Mouse (Mus musculus) limb, embryonic 13.5 days (tissue): Measurements from ENCODE around the gene Bcl11a. TPM values are rescaled to one million over a fixed set of nuclear protein-coding genes. Genes with fewer than 3 reads are reported as not detected.
A peak's percentile ranks its signal among the peaks of the same experiment; 100 is the strongest.

Source experiments
- ATAC-seq: fragments of 200-750 bp; cut with Nextera tagmentation; 2 replicates; pipeline ENCODE4 v1.8.0; 2017; ENCODE audit warnings: low read depth, moderate number of reproducible peaks, moderate TSS enrichment; ENCODE audit not compliant: low FRiP score
- H3K27ac ChIP-seq: fragments of 300-500 bp; sonication (generic); 2 replicates; pipeline ENCODE4 v1.5.1; 2015; ENCODE audit warnings: inconsistent platforms, mild to moderate bottlenecking, moderate library complexity
- H3K27me3 ChIP-seq: fragments of 300-500 bp; sonication (generic); 2 replicates; pipeline ENCODE4 v1.6.1; 2015; ENCODE audit warnings: mild to moderate bottlenecking, inconsistent platforms
- H3K36me3 ChIP-seq: fragments of 300-500 bp; sonication (generic); 2 replicates; pipeline ENCODE4 v1.6.1; 2015; ENCODE audit warnings: inconsistent platforms, mild to moderate bottlenecking, moderate library complexity
- H3K4me1 ChIP-seq: fragments of 300-500 bp; sonication (generic); 2 replicates; pipeline ENCODE4 v1.6.1; 2015; ENCODE audit warnings: inconsistent platforms
- H3K4me2 ChIP-seq: fragments of 300-500 bp; sonication (generic); replicated peaks from 2 replicates; pipeline ENCODE4 v1.6.1; 2015; ENCODE audit warnings: inconsistent platforms, mild to moderate bottlenecking, moderate library complexity
- H3K4me3 ChIP-seq: fragments of 300-500 bp; sonication (generic); 2 replicates; pipeline ENCODE4 v1.5.1; 2015; ENCODE audit warnings: moderate library complexity, mild to moderate bottlenecking, inconsistent platforms
- H3K9ac ChIP-seq: fragments of 300-500 bp; sonication (generic); 2 replicates; pipeline ENCODE4 v1.6.1; 2015; ENCODE audit warnings: mild to moderate bottlenecking, inconsistent platforms
- H3K9me3 ChIP-seq: fragments of 300-500 bp; sonication (generic); 2 replicates; pipeline ENCODE4 v1.6.1; 2016; ENCODE audit warnings: inconsistent platforms
- WGBS: fragments of 180-500 bp; shearing (Covaris S2); methylation state at CpG from one replicate; pipeline ENCODE4 v1.1.7; 2015; 5-methylcytosine and 5-hydroxymethylcytosine counted together
- polyA plus RNA-seq: library from polyadenylated mRNA; unstranded; fragments of >200 nt; fragmentation: Nextera tagmentation; extraction: Ambion mirVana; gene quantifications from 2 replicates; pipeline ENCODE4 v1.2.1, GENCODE M21; 2015

Gene Bcl11a
- polyA plus RNA-seq, 1 experiment from 2014 or later: 76.6 TPM

DNA sequence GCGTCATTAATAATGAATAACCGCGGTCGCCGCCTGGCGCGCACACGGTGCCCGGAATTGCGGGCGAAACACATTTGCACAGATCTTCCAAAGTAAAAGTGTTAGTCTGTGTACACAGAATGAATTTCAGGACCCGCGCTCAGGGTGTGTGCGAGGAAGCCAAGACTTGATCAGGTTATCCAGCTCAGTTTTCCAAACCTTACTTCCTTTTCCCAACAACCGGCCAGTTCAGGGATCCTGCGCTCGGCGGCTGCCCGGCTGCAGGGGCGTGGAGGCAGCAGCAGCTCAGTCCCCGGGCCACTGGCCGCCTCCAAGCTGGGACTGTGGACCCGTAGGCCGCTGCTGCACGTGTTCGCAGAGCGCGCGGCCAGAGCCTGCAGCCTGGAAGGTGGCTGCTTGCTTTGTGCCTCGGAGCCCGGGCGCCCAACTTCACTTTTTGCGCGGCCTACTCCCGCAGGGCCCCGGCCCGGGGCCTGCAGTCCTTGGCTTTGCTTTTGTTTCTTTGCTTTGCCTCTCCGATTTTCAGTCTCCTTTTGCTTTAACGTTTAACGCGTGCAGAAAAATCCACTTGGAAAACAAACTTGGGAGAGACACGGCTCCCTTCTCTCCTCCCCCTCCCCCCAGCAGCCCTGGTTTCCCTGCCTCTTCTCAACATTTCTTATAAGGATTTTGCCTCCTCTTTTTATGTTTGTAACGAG lies 4.0 kb downstream of the Bcl11a start:
- Histone ChIP-seq H3K27ac (peak overlapping the region; percentile 99), H3K4me2 (peak overlapping the region; percentile 96), H3K4me3 (peak overlapping the region; percentile 87), H3K9ac (peak overlapping the region; percentile 99), H3K4me1 (peaks cover 38% of the 10 kb centered on the region), H3K9me3 (no peaks in the 10 kb centered on the region), H3K36me3 (peaks cover 17% of the 10 kb centered on the region), H3K27me3 (no peaks in the 10 kb centered on the region)
- ATAC-seq: no peak
- WGBS: under 1% methylated on average over 43 of the region's 43 CpGs

DNA sequence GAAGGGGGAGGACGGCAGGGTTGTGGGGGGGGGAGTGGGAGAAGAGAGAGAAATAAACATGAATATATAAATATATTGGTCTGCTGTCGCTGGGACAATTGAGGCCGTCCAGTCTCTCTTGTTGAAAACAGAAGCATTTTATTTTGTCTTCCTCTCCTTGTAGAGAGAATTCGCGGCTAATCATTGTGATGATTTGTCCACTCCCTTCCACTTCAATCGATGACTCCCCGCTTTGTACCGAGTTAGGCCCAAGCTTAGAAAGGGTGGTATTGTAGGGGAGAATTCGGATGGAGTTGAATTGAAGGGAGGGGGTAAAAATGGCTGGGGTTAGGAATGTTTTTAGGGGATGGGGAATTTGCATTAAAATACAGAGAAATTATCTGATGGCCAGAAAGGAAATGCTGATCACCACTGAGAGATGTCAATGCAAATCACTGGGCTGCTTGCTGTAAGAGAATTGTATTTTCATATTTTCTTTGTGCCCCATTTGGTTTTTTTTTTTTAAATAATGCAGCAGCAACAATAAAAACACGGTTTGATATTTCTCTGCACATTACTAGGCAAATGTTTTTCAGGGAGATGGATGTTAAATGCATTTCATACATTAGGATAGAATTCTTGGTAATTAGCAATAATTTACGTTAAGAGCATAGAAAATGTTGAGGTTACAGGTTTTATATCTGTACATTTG lies 4.7 kb downstream of the Bcl11a start:
- Histone ChIP-seq H3K9me3 (no peaks in the 10 kb centered on the region), H3K27ac (peak overlapping the region; percentile 99), H3K9ac (peak overlapping the region; percentile 99), H3K27me3 (no peaks in the 10 kb centered on the region), H3K4me1 (peaks cover 41% of the 10 kb centered on the region), H3K36me3 (peaks cover 24% of the 10 kb centered on the region), H3K4me3 (peak overlapping the region; percentile 87), H3K4me2 (peak overlapping the region; percentile 96)
- WGBS: 9% methylated on average over 11 of the region's 11 CpGs
- no peak for ATAC-seq

DNA sequence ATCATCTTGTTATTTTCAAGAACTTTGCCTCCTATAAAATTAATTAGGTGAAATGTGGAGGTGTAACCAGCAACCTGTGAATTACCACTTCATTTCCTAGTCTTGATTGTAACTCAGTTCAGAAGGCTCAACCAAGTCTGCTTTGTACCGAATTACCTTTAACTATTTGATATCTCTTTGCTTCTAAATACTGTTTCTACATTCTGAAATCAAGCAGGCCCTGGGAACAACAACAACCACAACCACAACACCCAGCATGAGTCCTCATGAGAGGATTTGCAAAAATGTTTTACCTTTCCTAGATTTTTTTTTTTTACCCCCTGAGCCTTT lies 5.2 kb downstream of the Bcl11a start:
- Histone ChIP-seq H3K9ac (peak overlapping the region; percentile 60), H3K27ac (no peak overlapping the region), H3K4me2 (peak overlapping the region; percentile 96), H3K27me3 (no peaks in the 10 kb centered on the region), H3K36me3 (peaks cover 30% of the 10 kb centered on the region), H3K4me3 (peak overlapping the region; percentile 87), H3K9me3 (no peaks in the 10 kb centered on the region), H3K4me1 (peaks cover 44% of the 10 kb centered on the region)
- no peak for ATAC-seq
- 5% methylated on average over 1 of the region's 1 CpGs for whole genome bisulfite sequencing

DNA sequence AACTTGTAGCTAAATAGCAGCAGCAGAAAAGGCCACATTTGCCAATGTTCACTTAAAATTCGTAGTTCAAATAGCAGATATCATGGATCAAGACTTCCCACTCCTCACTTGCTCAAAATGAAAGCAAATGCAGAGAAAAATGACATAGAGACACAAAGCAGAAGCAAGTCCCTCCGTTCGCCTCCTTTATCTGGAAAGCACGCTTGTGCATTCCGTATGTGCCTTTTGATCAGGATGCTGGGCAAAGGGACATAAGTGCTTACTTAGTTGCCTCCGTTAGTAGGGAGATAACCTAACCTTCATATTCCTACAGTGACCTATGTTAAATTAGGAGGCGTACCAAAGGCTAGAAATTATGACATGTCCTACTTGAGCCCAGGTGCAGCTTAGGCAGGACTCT lies 5.6 kb downstream of the Bcl11a start:
- ATAC-seq: no peak
- 43% methylated on average over 7 of the region's 7 CpGs for WGBS
- H3K27me3 ChIP-seq: no peaks in the 10 kb centered on the region
- H3K9me3 ChIP-seq: no peaks in the 10 kb centered on the region
- peaks cover 48% of the 10 kb centered on the region for H3K4me1 ChIP-seq
- H3K27ac ChIP-seq: no peak overlapping the region
- peak overlapping the region; percentile 60 for H3K9ac ChIP-seq
- peak overlapping the region; percentile 87 for H3K4me3 ChIP-seq
- peak overlapping the region; percentile 96 for H3K4me2 ChIP-seq
- H3K36me3 ChIP-seq: peaks cover 33% of the 10 kb centered on the region

DNA sequence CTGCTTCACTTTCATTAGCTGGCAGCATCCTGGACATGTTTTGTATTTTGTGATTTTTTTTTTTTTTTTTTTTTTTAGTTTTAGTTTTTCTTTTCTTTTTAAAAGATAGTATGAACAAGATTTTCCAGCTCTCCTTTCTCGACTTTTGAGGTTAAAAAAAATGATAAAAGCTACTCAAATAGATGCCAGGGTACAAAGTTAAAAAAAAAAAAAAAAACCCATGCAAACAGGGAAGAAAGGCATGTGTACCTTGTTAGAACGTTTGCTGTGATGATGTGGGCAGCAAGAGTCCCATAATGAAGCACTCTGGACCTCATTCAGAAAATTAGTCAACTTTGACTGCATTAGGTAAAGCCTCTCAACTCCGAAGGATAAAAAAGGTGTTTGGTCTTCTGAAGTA lies 6.2 kb downstream of the Bcl11a start:
- Histone ChIP-seq H3K27me3 (no peaks in the 10 kb centered on the region), H3K9ac (no peak overlapping the region), H3K36me3 (peaks cover 40% of the 10 kb centered on the region), H3K9me3 (no peaks in the 10 kb centered on the region), H3K4me1 (peaks cover 54% of the 10 kb centered on the region), H3K27ac (no peak overlapping the region), H3K4me3 (peak overlapping the region; percentile 87), H3K4me2 (peak overlapping the region; percentile 96)
- no peak for ATAC-seq
- 26% methylated on average over 3 of the region's 3 CpGs for WGBS

DNA sequence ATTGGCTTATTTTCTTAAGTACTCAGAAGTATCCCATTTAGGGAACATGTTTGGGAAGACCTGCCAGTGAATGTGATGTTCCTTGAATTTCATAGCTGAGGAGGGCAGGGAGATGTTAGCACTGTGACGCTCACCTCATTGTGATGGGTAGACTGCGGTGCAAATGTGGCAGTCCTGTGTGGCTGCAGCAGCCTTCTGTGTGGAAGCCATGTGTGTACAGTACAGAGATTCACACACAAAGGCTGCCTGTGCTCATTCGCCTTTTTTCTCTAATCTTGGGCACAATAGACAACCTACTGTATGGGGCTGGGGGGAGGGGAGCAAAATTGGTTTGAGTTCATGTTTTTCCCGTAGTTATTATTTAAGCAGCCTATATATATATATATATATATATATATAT lies 6.7 kb downstream of the Bcl11a start:
- Histone ChIP-seq H3K4me3 (peak overlapping the region; percentile 11), H3K27ac (no peak overlapping the region; the same call in 1 of the 2 replicates), H3K36me3 (peaks cover 44% of the 10 kb centered on the region), H3K9ac (no peak overlapping the region), H3K27me3 (no peaks in the 10 kb centered on the region), H3K4me1 (peaks cover 59% of the 10 kb centered on the region), H3K9me3 (no peaks in the 10 kb centered on the region), H3K4me2 (peak overlapping the region; percentile 49)
- 58% methylated on average over 4 of the region's 4 CpGs for WGBS
- ATAC-seq: no peak

DNA sequence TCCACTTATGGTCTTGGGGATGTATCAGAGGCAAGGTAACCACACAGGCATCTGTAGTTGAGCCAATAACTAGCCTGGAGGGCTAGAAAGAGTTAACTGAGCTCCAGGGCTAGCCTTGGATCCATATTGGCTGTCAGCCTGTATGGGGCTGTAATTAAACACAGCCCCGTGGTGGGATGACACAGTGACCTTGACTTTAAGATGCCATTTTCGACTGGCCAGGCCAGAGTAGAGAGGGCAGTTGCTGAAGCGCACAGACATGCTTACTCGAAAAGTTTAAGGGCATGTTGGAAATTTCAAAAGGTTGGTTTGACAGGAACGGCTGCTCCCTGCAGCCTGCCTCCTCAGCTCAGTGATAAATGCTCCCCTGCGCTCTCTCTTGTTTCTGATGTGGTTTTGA lies 8.1 kb downstream of the Bcl11a start:
- peak overlapping the region; percentile 19; the same call in 1 of the 2 replicates for H3K4me2 ChIP-seq

DNA sequence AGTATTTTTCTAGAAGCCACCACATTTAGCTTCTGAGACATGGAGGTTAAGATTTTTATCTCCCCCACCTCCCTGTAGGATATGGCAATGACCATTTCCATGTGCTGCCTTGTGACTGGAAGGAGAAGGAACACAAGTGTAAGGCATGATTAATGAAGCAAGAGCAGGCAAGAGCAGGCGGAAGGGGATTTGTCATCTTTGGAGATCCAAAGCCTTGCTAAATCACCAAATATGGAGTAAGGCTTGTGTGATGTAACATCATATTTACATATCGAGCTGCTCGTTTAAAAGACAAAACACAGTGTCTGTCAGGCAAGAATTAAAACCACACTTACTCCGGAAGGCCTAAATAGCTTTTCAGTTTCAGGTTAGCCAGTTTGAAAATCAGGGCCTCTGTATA lies 9.2 kb downstream of the Bcl11a start:
- H3K27ac ChIP-seq: no peak overlapping the region
- no peaks in the 10 kb centered on the region for H3K9me3 ChIP-seq
- no peaks in the 10 kb centered on the region for H3K27me3 ChIP-seq
- H3K9ac ChIP-seq: no peak overlapping the region
- no peak for ATAC-seq
- WGBS: 76% methylated on average over 4 of the region's 4 CpGs
- H3K4me2 ChIP-seq: no peak overlapping the region
- peaks cover 51% of the 10 kb centered on the region for H3K36me3 ChIP-seq
- peaks cover 81% of the 10 kb centered on the region for H3K4me1 ChIP-seq
- no peak overlapping the region for H3K4me3 ChIP-seq

More for the DNA sequence above, 8.1 kb downstream of the Bcl11a start:
- Histone ChIP-seq H3K4me1 (peaks cover 72% of the 10 kb centered on the region), H3K9me3 (no peaks in the 10 kb centered on the region), H3K4me3 (no peak overlapping the region), H3K9ac (peak overlapping the region; percentile 14), H3K27ac (no peak overlapping the region; the same call in 1 of the 2 replicates), H3K27me3 (no peaks in the 10 kb centered on the region), H3K36me3 (peaks cover 51% of the 10 kb centered on the region)
- WGBS: 34% methylated on average over 6 of the region's 6 CpGs
- ATAC-seq: no peak

DNA sequence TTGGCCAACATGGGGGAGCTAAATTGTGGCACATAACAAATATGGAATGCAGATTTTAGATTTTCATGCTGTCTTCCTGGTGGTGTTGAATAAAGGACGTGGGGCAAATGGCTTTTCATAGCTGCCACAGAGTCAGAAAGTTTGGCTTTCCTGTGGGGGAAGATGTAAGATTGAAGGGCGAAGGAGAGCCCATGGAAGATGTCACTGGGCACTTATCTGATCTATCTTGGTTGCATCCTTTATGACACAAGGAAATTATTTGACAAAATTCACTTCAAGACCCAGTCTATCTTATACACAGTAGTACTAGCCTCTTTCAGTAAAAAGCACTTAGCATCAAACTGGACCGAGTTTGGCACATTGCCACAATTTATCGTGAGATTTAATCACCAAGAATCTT lies 12.6 kb downstream of the Bcl11a start:
- Histone ChIP-seq H3K27ac (no peak overlapping the region), H3K4me3 (no peak overlapping the region), H3K9me3 (no peaks in the 10 kb centered on the region), H3K9ac (no peak overlapping the region), H3K36me3 (peaks cover 57% of the 10 kb centered on the region), H3K4me2 (no peak overlapping the region), H3K4me1 (peaks cover 85% of the 10 kb centered on the region), H3K27me3 (no peaks in the 10 kb centered on the region)
- no peak for ATAC-seq
- WGBS: 68% methylated on average over 4 of the region's 4 CpGs

DNA sequence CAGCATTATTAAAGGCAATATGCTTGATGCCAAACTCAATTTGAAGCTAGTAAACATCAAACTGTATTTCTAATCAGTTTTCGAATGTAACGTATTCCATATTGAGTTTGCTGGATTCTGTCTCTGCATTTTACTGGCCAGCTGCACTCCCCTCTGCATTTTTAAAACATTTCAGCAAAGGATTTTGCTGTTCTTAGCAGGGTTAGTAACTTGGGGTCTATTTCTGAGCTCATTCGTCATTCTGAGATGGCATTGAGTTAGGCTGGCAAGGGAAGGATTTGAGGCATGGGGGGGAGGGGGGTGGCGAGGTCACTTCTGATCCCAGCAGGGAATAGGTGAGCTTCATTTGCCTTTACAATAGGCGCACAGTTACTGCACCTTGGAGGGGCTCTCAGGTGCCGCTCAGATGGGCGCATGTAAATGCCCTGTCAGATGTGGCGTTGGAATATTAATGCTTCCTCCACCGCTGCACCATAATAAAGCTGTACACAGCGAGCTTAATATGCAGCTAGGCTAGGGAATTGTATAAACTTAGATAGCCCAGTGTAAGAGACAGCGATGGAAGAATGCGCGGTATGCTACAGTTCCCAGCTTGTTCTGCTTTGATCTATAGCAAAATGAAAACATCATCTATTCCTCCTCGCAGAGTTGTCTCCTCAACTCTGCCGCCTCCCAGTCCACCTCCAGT lies 13.7 kb downstream of the Bcl11a start:
- 26% methylated on average over 15 of the region's 15 CpGs for WGBS

DNA sequence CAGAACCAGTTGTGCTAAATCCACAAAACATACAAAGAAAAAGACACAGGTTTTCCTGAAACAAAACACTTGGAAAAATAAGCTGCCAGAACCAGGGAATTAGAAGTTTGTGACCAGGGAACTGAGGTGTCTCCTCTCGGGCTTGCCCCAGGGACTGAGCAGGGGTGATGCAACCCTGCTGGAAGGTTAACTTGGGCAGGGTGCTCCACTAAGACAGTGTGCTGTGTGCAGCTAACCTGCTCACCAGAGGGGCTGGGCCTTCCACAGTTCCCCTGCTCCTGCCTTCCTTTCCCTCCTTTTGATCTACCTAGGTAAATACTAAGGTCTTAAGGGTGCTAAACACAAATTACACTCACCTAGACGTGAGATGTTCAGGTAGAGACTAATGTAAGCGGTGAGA lies 14.8 kb downstream of the Bcl11a start:
- peaks cover 90% of the 10 kb centered on the region for H3K4me1 ChIP-seq
- H3K9ac ChIP-seq: no peak overlapping the region
- H3K4me2 ChIP-seq: no peak overlapping the region
- H3K27ac ChIP-seq: no peak overlapping the region
- no peak overlapping the region for H3K4me3 ChIP-seq
- 43% methylated on average over 3 of the region's 3 CpGs for WGBS
- H3K36me3 ChIP-seq: peaks cover 35% of the 10 kb centered on the region
- no peaks in the 10 kb centered on the region for H3K27me3 ChIP-seq
- no peak for ATAC-seq
- no peaks in the 10 kb centered on the region for H3K9me3 ChIP-seq

More for the DNA sequence above, 13.7 kb downstream of the Bcl11a start:
- H3K4me2 ChIP-seq: peak overlapping the region; percentile 50
- H3K27ac ChIP-seq: peak overlapping the region; percentile 39; the same call in 1 of the 2 replicates
- peaks cover 46% of the 10 kb centered on the region for H3K36me3 ChIP-seq
- H3K9ac ChIP-seq: no peak overlapping the region
- no peak for ATAC-seq
- no peaks in the 10 kb centered on the region for H3K27me3 ChIP-seq
- peak overlapping the region; percentile 11 for H3K4me3 ChIP-seq
- H3K4me1 ChIP-seq: peaks cover 85% of the 10 kb centered on the region
- H3K9me3 ChIP-seq: no peaks in the 10 kb centered on the region

DNA sequence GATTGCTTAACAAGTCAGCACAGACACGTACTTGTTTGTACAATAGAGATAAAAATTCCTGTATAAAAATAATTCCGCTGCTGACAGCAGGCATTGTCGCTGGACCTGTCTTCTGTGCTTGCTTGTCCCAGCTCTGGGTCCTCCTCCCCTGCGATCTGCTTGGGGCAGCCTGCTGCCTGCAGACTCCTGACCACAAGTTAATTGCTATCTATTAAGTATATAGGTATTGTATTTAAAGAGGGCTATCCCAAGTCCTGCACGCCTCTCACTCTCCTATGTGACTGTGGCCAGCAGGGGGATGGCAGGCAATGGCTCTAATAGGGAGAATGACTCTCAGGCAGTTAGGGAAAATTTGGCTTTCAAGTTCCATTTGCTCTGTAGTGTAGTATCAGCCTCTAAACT lies 16.2 kb downstream of the Bcl11a start:
- ATAC-seq: no peak
- Histone ChIP-seq H3K4me3 (no peak overlapping the region), H3K4me1 (peaks cover 90% of the 10 kb centered on the region), H3K27ac (no peak overlapping the region), H3K9ac (no peak overlapping the region), H3K36me3 (peaks cover 21% of the 10 kb centered on the region), H3K27me3 (no peaks in the 10 kb centered on the region), H3K4me2 (no peak overlapping the region), H3K9me3 (no peaks in the 10 kb centered on the region)
- 58% methylated on average over 5 of the region's 5 CpGs for WGBS
